Mouse (Mus musculus) midbrain, postnatal 0 days (tissue): ENCODE measurements around the gene Cd96. TPM values are rescaled to one million over a fixed set of nuclear protein-coding genes. Genes with fewer than 3 reads are reported as not detected.

ENCODE experiments used
- ATAC-seq: fragments of 200-750 bp; cut with Nextera tagmentation; 2 replicates; pipeline ENCODE4 v1.8.0; 2017; ENCODE audit warnings: moderate number of reproducible peaks, mild to moderate bottlenecking, moderate TSS enrichment, moderate library complexity; ENCODE audit not compliant: low FRiP score
- DNase-seq: peaks from one replicate; pipeline ENCODE4 v3.0.0-alpha.2; 2015; ENCODE audit warnings: low spot score
- H3K27ac ChIP-seq: fragments of 300-500 bp; sonication (generic); 2 replicates; pipeline ENCODE4 v1.5.1; 2014; ENCODE audit warnings: low read depth, mild to moderate bottlenecking, low read length, mixed read lengths
- H3K27me3 ChIP-seq: fragments of 300-500 bp; sonication (generic); 2 replicates; pipeline ENCODE4 v1.6.1; 2014; ENCODE audit warnings: low read length, control low read depth, mixed read lengths; ENCODE audit not compliant: insufficient read depth
- H3K36me3 ChIP-seq: fragments of 300-500 bp; sonication (generic); 2 replicates; pipeline ENCODE4 v1.6.1; 2014; ENCODE audit warnings: low read length, control low read depth, mixed read lengths; ENCODE audit not compliant: insufficient read depth
- H3K4me1 ChIP-seq: fragments of 300-500 bp; sonication (generic); 2 replicates; pipeline ENCODE4 v1.6.1; 2014; ENCODE audit warnings: mild to moderate bottlenecking, control low read depth, antibody characterized with exemption, low read length, mixed read lengths; ENCODE audit not compliant: insufficient read depth
- H3K4me2 ChIP-seq: fragments of 300-500 bp; sonication (generic); 2 replicates; pipeline ENCODE4 v1.6.1; 2014; ENCODE audit warnings: low read depth, mild to moderate bottlenecking, low read length, mixed read lengths; ENCODE audit not compliant: poor library complexity, severe bottlenecking
- H3K4me3 ChIP-seq: fragments of 300-500 bp; sonication (generic); 2 replicates; pipeline ENCODE4 v1.5.1; 2014; ENCODE audit warnings: low read depth, mild to moderate bottlenecking, low read length, moderate library complexity
- H3K9ac ChIP-seq: fragments of 300-500 bp; sonication (generic); replicated peaks from 2 replicates; pipeline ENCODE4 v1.6.1; 2014; ENCODE audit warnings: mild to moderate bottlenecking, low read length, moderate library complexity, mixed read lengths; ENCODE audit not compliant: poor library complexity, severe bottlenecking
- H3K9me3 ChIP-seq: fragments of 300-500 bp; sonication (generic); 2 replicates; pipeline ENCODE4 v1.6.1; 2016; ENCODE audit warnings: low read length, control low read depth
- CTCF ChIP-seq: IDR thresholded peaks from 2 replicates; pipeline ENCODE4 v1.5.1; 2016; ENCODE audit warnings: antibody characterized with exemption, mild to moderate bottlenecking
- WGBS: fragments of 180-500 bp; shearing (Covaris S2); extraction: QIAGEN DNeasy Blood & Tissue Kit; methylation state at CpG from one replicate; pipeline ENCODE4 v1.1.7; 2014; 5-methylcytosine and 5-hydroxymethylcytosine counted together
- polyA plus RNA-seq: library from polyadenylated mRNA; unstranded; fragments of >200 nt; fragmentation: Nextera tagmentation; extraction: Ambion mirVana; gene quantifications from 2 replicates; pipeline ENCODE4 v1.2.1, GENCODE M21; 2015
- total RNA-seq: library from RNA; depleted of rRNA; stranded (reverse); fragments of >200 nt; gene quantifications from 2 replicates; pipeline ENCODE4 v1.2.3, GENCODE M21; 2014

The Cd96 gene
- total and polyA plus RNA-seq, 2 experiments from 2014 or later, result 0.11 TPM; not detected in 1

GRCm38 (mm10) chr16:46036261-46036660, 83.8 kb downstream of the Cd96 start:
- H3K27ac ChIP-seq, result no peak overlapping the region
- no peaks in the 10 kb centered on the region for H3K9me3 ChIP-seq
- no peak; the same call in 1 of the 2 replicates for ATAC-seq
- peak; percentile 57 for DNase-seq
- H3K27me3 ChIP-seq, result no peaks in the 10 kb centered on the region
- no peaks in the 10 kb centered on the region; the same call in 1 of the 2 replicates for H3K4me1 ChIP-seq
- H3K9ac ChIP-seq, result no peak overlapping the region
- WGBS, result 34% methylated on average over 2 of the region's 2 CpGs
- TF ChIP-seq CTCF, result no peak
- no peak overlapping the region for H3K4me3 ChIP-seq
- no peaks in the 10 kb centered on the region for H3K36me3 ChIP-seq
- H3K4me2 ChIP-seq, result no peak overlapping the region

GRCm38 (mm10) chr16:46033896-46034295, 86.2 kb downstream of the Cd96 start:
- Histone ChIP-seq H3K4me2 (no peak overlapping the region), H3K4me1 (no peaks in the 10 kb centered on the region; the same call in 1 of the 2 replicates), H3K9ac (no peak overlapping the region), H3K36me3 (no peaks in the 10 kb centered on the region), H3K27me3 (no peaks in the 10 kb centered on the region), H3K9me3 (no peaks in the 10 kb centered on the region), H3K27ac (no peak overlapping the region), H3K4me3 (no peak overlapping the region)
- ATAC-seq (no peak), DNase-seq (no peak)
- TF ChIP-seq CTCF, result no peak
- WGBS, result 84% methylated on average over 9 of the region's 9 CpGs

GRCm38 (mm10) chr16:46022958-46023491, 97.0 kb downstream of the Cd96 start:
- DNase-seq, result no peak
- Histone ChIP-seq H3K4me1 (no peaks in the 10 kb centered on the region), H3K9ac (no peak overlapping the region), H3K27me3 (no peaks in the 10 kb centered on the region), H3K9me3 (no peaks in the 10 kb centered on the region), H3K4me2 (no peak overlapping the region), H3K27ac (no peak overlapping the region), H3K36me3 (no peaks in the 10 kb centered on the region), H3K4me3 (no peak overlapping the region)
- WGBS, result 76% methylated on average over 5 of the region's 5 CpGs
- ATAC-seq, result no peak
- no peak for TF ChIP-seq CTCF

- Histone ChIP-seq H3K27me3 (no peaks in the 10 kb centered on the region), H3K9me3 (no peaks in the 10 kb centered on the region), H3K9ac (no peak overlapping the region), H3K4me1 (no peaks in the 10 kb centered on the region), H3K36me3 (no peaks in the 10 kb centered on the region), H3K27ac (no peak overlapping the region), H3K4me3 (no peak overlapping the region), H3K4me2 (no peak overlapping the region)
- ATAC-seq (peak; percentile 78), DNase-seq (peak; percentile 86)
- WGBS, result 36% methylated on average over 5 of the region's 5 CpGs
- peak; percentile 96 for TF ChIP-seq CTCF
Observed at GRCm38 (mm10) chr16:46022189-46022928, 97.7 kb downstream of the Cd96 start.

- no peak for DNase-seq
- Histone ChIP-seq H3K36me3 (no peaks in the 10 kb centered on the region), H3K4me1 (no peaks in the 10 kb centered on the region), H3K4me3 (no peak overlapping the region), H3K27ac (no peak overlapping the region), H3K9ac (no peak overlapping the region), H3K9me3 (no peaks in the 10 kb centered on the region), H3K27me3 (no peaks in the 10 kb centered on the region), H3K4me2 (no peak overlapping the region)
- 81% methylated on average over 2 of the region's 2 CpGs for WGBS
- TF ChIP-seq CTCF, result no peak
- no peak for ATAC-seq
Observed at GRCm38 (mm10) chr16:46021302-46021701, 98.7 kb downstream of the Cd96 start.

GRCm38 (mm10) chr16:46020396-46020795, 99.7 kb downstream of the Cd96 start:
- H3K4me3 ChIP-seq, result no peak overlapping the region
- WGBS, result 89% methylated on average over 2 of the region's 2 CpGs
- H3K9me3 ChIP-seq, result no peaks in the 10 kb centered on the region
- no peak overlapping the region for H3K4me2 ChIP-seq
- no peaks in the 10 kb centered on the region for H3K4me1 ChIP-seq
- H3K36me3 ChIP-seq, result no peaks in the 10 kb centered on the region
- H3K9ac ChIP-seq, result no peak overlapping the region
- ATAC-seq, result no peak
- H3K27ac ChIP-seq, result no peak overlapping the region
- no peaks in the 10 kb centered on the region for H3K27me3 ChIP-seq
- no peak for TF ChIP-seq CTCF
- no peak for DNase-seq
